Mouse (Mus musculus): ENCODE results near the gene Ppp1r14a. TPM values are rescaled to one million over a fixed set of nuclear protein-coding genes. Genes with fewer than 3 reads are reported as not detected.

The Ppp1r14a gene
- total and polyA plus RNA-seq, 3 experiments = 0.23 TPM; not detected in 2

DNA sequence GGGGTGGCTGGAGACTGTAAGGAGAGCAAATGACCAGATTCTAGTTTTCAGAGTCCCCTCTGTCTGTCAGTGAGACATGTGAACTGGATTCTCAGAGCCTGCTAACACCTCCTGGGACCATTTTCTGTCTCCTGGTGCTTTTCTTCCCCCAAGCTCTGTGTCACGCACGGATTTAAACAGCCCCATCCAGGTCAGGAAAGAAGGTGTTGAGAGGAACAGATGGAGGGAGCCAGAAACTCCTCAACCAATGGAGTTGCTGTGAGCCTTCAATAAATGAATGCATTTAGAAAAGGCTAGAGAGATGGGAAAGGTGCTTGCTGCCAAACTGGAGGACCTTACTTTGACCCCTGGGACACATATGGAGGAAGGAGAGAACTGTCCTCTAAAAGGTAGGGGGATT, 48.7 kb downstream of the Ppp1r14a start:
- Histone ChIP-seq H3K27me3 (ENCODE audit: insufficient read depth, low read length) (no peaks in the 10 kb centered on the region), H3K36me3 (replicated peaks) (peaks cover 76% of the 10 kb centered on the region), H3K9me3 (replicated peaks) (no peaks in the 10 kb centered on the region), H3K4me3 (ENCODE audit: low read depth, low read length) (peak overlapping the region; percentile 68), H3K4me1 (ENCODE audit: insufficient read depth, low read depth, low read length) (peaks cover 91% of the 10 kb centered on the region)
- TF ChIP-seq GATA1 (IDR thresholded peaks at IDR 0.05; ENCODE audit: borderline replicate concordance, low read length) (no peak), CTCF (IDR thresholded peaks at IDR 0.05; ENCODE audit: low read depth, low read length) (no peak), TAL1 (conservative IDR thresholded peaks at IDR 0.05; ENCODE audit: low read depth, low read length) (no peak), GATA2 (IDR thresholded peaks at IDR 0.05; ENCODE audit: borderline replicate concordance, low read depth, low read length) (no peak), POLR2AphosphoS5 (IDR thresholded peaks at IDR 0.05; ENCODE audit: insufficient replicate concordance, low read depth, low read length) (no peak)
- DNase-seq (ENCODE audit: low spot score) (no peak), ATAC-seq (ENCODE audit: extremely low read depth, insufficient number of reproducible peaks, low FRiP score, poor library complexity, severe bottlenecking) (no peak)

DNA sequence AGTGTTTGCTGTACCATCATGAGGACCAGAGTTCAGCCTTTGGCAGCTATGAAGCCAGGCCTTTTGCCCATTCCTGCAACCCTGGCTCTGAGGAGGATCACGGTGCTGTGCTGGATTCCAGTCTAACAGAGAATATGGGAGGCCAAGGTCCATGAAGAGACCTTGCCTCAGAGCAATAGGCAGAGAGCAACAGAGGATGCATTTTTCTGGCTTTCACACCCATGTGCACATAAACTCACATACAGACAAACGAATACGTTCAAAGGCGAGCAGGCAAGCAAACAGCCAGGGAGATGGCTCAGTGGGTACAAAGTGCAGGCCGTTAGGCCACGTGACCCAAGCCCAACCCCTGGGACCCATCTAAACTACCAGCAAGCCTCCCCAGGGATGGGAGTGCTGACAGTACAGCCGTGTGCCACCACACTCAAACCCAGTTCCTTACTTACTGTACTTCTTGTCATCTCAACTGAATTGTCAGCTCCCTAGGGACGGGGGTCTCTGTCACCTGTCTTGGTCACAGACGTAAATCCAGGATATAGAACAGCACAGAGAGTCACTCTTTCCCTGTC, 49.3 kb downstream of the Ppp1r14a start:
- TF ChIP-seq GATA2 (IDR thresholded peaks at IDR 0.05; ENCODE audit: borderline replicate concordance, low read depth, low read length) (no peak), TAL1 (conservative IDR thresholded peaks at IDR 0.05; ENCODE audit: low read depth, low read length) (no peak), POLR2AphosphoS5 (IDR thresholded peaks at IDR 0.05; ENCODE audit: insufficient replicate concordance, low read depth, low read length) (no peak), GATA1 (IDR thresholded peaks at IDR 0.05; ENCODE audit: borderline replicate concordance, low read length) (no peak), CTCF (IDR thresholded peaks at IDR 0.05; ENCODE audit: low read depth, low read length) (no peak)
- H3K4me3 ChIP-seq (ENCODE audit: low read depth, low read length) = peak overlapping the region; percentile 68
- no peaks in the 10 kb centered on the region for H3K27me3 ChIP-seq (ENCODE audit: insufficient read depth, low read length)
- peaks cover 72% of the 10 kb centered on the region for H3K36me3 ChIP-seq (replicated peaks)
- peak; percentile 60 for DNase-seq (ENCODE audit: low spot score)
- 0 out of 2 replicates have a peak, but pooled peaks have one; percentile 26 for ATAC-seq (ENCODE audit: extremely low read depth, insufficient number of reproducible peaks, low FRiP score, poor library complexity, severe bottlenecking)
- H3K9me3 ChIP-seq (replicated peaks) = no peaks in the 10 kb centered on the region
- peaks cover 94% of the 10 kb centered on the region for H3K4me1 ChIP-seq (ENCODE audit: insufficient read depth, low read depth, low read length)

DNA sequence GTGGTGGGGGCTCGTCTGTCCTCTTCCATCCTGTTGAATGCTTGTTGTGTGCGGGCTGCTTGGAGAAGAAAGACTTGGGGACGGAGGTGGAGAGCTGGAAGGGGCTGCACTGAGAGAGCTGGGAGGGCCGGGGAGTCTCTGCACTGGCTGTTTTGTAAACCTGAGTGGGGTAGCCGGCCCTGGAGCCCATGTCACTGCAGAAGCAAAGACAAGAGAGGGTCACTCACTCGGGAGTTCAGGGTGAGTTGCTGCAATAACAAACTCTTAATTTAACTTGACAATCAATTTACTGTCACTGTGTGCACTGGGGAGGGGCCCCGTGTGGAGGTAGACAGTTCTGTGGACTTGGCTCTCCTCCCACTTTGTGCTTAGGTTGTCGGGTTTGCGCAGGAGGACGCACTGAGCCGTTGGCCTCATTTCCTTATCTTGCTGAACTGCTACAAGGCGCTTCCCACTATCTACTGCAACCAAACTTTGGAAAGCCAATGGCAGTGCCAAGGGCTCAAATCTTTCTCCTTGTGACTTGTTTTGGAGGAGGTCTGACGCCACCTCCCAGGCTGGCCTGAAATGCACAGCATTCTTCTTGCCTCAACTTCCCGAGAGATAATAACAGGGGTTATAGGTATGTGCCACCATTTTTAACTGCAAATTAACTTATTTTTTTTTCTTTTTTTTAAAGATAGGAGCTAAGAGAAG, 50.0 kb downstream of the Ppp1r14a start:
- DNase-seq (ENCODE audit: low spot score) = peak; percentile 69
- peak; percentile 73 for ATAC-seq (ENCODE audit: extremely low read depth, insufficient number of reproducible peaks, low FRiP score, poor library complexity, severe bottlenecking)
- H3K27me3 ChIP-seq (ENCODE audit: insufficient read depth, low read length) = no peaks in the 10 kb centered on the region
- H3K36me3 ChIP-seq (replicated peaks) = peaks cover 74% of the 10 kb centered on the region
- peaks cover 90% of the 10 kb centered on the region for H3K4me1 ChIP-seq (ENCODE audit: insufficient read depth, low read depth, low read length)
- peak overlapping the region; percentile 68 for H3K4me3 ChIP-seq (ENCODE audit: low read depth, low read length)
- no peaks in the 10 kb centered on the region for H3K9me3 ChIP-seq (replicated peaks)
- TF ChIP-seq CTCF (IDR thresholded peaks at IDR 0.05; ENCODE audit: low read depth, low read length) = no peak
- no peak for TF ChIP-seq POLR2AphosphoS5 (IDR thresholded peaks at IDR 0.05; ENCODE audit: insufficient replicate concordance, low read depth, low read length)
- peak; percentile 64 for TF ChIP-seq TAL1 (conservative IDR thresholded peaks at IDR 0.05; ENCODE audit: low read depth, low read length)
- TF ChIP-seq GATA2 (IDR thresholded peaks at IDR 0.05; ENCODE audit: borderline replicate concordance, low read depth, low read length) = no peak
- TF ChIP-seq GATA1 (IDR thresholded peaks at IDR 0.05; ENCODE audit: borderline replicate concordance, low read length) = no peak

DNA sequence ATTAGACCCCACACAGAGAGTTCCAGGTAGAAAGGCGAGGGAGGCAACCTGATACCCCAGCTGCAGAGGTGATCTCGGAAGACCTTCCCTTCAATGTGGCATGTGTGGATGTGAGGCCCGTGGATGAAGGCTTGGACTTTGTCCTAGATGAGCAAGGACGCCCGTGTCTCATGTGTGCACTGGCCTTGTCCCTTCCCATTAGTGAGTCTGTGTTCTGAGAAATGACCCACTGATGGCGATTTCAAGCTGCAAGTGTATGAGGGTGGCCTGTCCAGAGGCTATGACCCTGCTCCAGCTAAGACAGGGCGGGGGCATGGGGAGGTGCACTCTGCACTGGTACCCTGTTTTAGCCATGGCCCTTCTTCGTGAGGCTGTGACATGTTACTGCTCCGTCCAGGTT, 51.1 kb downstream of the Ppp1r14a start:
- Histone ChIP-seq H3K27me3 (ENCODE audit: insufficient read depth, low read length) (no peaks in the 10 kb centered on the region), H3K4me1 (ENCODE audit: insufficient read depth, low read depth, low read length) (peaks cover 81% of the 10 kb centered on the region), H3K4me3 (ENCODE audit: low read depth, low read length) (peak overlapping the region; percentile 46; the same call in 1 of the 2 replicates), H3K36me3 (replicated peaks) (peaks cover 70% of the 10 kb centered on the region), H3K9me3 (replicated peaks) (no peaks in the 10 kb centered on the region)
- no peak for TF ChIP-seq GATA1 (IDR thresholded peaks at IDR 0.05; ENCODE audit: borderline replicate concordance, low read length)
- TF ChIP-seq POLR2AphosphoS5 (IDR thresholded peaks at IDR 0.05; ENCODE audit: insufficient replicate concordance, low read depth, low read length) = no peak
- no peak for TF ChIP-seq GATA2 (IDR thresholded peaks at IDR 0.05; ENCODE audit: borderline replicate concordance, low read depth, low read length)
- TF ChIP-seq TAL1 (conservative IDR thresholded peaks at IDR 0.05; ENCODE audit: low read depth, low read length) = no peak
- TF ChIP-seq CTCF (IDR thresholded peaks at IDR 0.05; ENCODE audit: low read depth, low read length) = no peak
- DNase-seq (ENCODE audit: low spot score) = no peak
- ATAC-seq (ENCODE audit: extremely low read depth, insufficient number of reproducible peaks, low FRiP score, poor library complexity, severe bottlenecking) = no peak

DNA sequence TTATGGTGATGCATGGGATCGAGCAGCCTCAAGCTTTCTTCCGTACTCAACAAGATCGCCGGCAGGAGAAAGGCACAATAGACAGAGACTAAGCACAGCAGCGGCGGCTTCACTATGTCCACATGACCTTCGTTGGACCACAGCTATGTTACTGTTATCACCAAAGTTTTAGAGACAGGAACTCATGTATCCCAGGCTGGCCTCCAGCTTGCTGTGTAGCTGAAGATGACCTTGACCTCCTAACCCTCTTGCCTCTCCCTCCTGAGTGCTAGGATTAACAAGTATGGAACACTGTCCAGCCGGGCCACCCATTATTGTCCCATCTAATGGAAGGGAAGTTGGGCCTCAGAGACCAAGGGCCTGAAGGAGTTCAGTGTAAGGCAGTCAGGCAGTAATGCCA, 51.7 kb downstream of the Ppp1r14a start:
- Histone ChIP-seq H3K4me1 (ENCODE audit: insufficient read depth, low read depth, low read length) (peaks cover 77% of the 10 kb centered on the region), H3K9me3 (replicated peaks) (no peaks in the 10 kb centered on the region), H3K27me3 (ENCODE audit: insufficient read depth, low read length) (no peaks in the 10 kb centered on the region), H3K36me3 (replicated peaks) (peaks cover 70% of the 10 kb centered on the region), H3K4me3 (ENCODE audit: low read depth, low read length) (peak overlapping the region; percentile 25; the same call in 1 of the 2 replicates)
- no peak for ATAC-seq (ENCODE audit: extremely low read depth, insufficient number of reproducible peaks, low FRiP score, poor library complexity, severe bottlenecking)
- no peak for DNase-seq (ENCODE audit: low spot score)
- no peak for TF ChIP-seq TAL1 (conservative IDR thresholded peaks at IDR 0.05; ENCODE audit: low read depth, low read length)
- TF ChIP-seq POLR2AphosphoS5 (IDR thresholded peaks at IDR 0.05; ENCODE audit: insufficient replicate concordance, low read depth, low read length) = no peak

DNA sequence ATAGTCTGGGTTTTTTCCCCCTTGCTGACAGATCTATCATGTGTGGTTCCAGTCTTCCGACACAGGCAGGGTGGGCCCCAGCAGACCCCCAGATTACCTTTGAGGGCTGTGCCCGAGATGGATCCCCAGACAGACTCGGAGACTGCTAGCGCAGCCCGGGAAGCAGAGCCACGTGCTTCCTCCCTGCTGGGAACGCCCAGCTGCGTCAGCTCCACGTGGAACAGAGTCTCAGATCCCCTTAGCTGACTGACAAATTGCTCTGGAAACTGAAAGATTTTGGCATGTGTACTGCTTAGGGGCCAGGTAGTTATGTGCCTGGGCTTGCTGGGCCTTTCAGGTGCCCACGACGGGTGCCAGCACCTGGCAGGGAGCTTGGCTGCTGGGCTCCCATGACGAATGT, 52.6 kb downstream of the Ppp1r14a start:
- H3K27me3 ChIP-seq (ENCODE audit: insufficient read depth, low read length) = no peaks in the 10 kb centered on the region
- no peaks in the 10 kb centered on the region for H3K9me3 ChIP-seq (replicated peaks)
- ATAC-seq (ENCODE audit: extremely low read depth, insufficient number of reproducible peaks, low FRiP score, poor library complexity, severe bottlenecking) (no peak), DNase-seq (ENCODE audit: low spot score) (no peak)
- no peak for TF ChIP-seq POLR2AphosphoS5 (IDR thresholded peaks at IDR 0.05; ENCODE audit: insufficient replicate concordance, low read depth, low read length)
- no peak for TF ChIP-seq TAL1 (conservative IDR thresholded peaks at IDR 0.05; ENCODE audit: low read depth, low read length)
- TF ChIP-seq GATA1 (IDR thresholded peaks at IDR 0.05; ENCODE audit: borderline replicate concordance, low read length) = no peak
- TF ChIP-seq CTCF (IDR thresholded peaks at IDR 0.05; ENCODE audit: low read depth, low read length) = no peak
- H3K4me1 ChIP-seq (ENCODE audit: insufficient read depth, low read depth, low read length) = peaks cover 72% of the 10 kb centered on the region
- peaks cover 70% of the 10 kb centered on the region for H3K36me3 ChIP-seq (replicated peaks)
- H3K4me3 ChIP-seq (ENCODE audit: low read depth, low read length) = no peak overlapping the region; the same call in 1 of the 2 replicates
